Mouse (Mus musculus): Measurements from ENCODE around the gene Tmem8.

- TF ChIP-seq CTCF (IDR thresholded peaks at IDR 0.05; ENCODE audit: control insufficient read depth, insufficient read depth, insufficient read length): no peak
- no peak for TF ChIP-seq MAX (IDR thresholded peaks at IDR 0.05)
- TF ChIP-seq MYOG (IDR thresholded peaks at IDR 0.05; ENCODE audit: control insufficient read depth, extremely low read depth, insufficient read length): no peak
- TF ChIP-seq USF1 (IDR thresholded peaks at IDR 0.05; ENCODE audit: low read depth): no peak
- no peak for TF ChIP-seq FOSL1 (IDR thresholded peaks at IDR 0.05; ENCODE audit: insufficient read depth, low read length, poor library complexity, severe bottlenecking)
Observed at GRCm38 (mm10) chr17:26111722-26112121, 1.4 kb upstream of the Tmem8 start.

All from C2C12 (cell line).